Mouse (Mus musculus) gastrocnemius, adult 8-10 months (tissue): ENCODE measurements around the gene Lrrc45. TPM values are rescaled to one million over a fixed set of nuclear protein-coding genes. Genes with fewer than 3 reads are reported as not detected.
"Not testable (repeated sequence)": the region's sequence is repeated elsewhere in the genome, so short reads cannot be mapped to it uniquely, and the experiment has no call there.

Experiments used
- DNase-seq, 2 experiments: peaks; one replicate each; pipeline ENCODE4 v3.0.0; 2022; ENCODE audit warnings: low spot score in 2 of 2
- total RNA-seq, 4 experiments: library from RNA; stranded (reverse); gene quantifications; 2 replicates each; pipeline ENCODE4 v1.2.4; 2022

Gene Lrrc45
- total RNA-seq, 4 experiments from 2014 or later: 1.8 to 4.4 (median 2.9) TPM

GRCm38 (mm10) chr11:120763121-120763999 is 49.6 kb downstream of the Lrrc45 start:
- DNase-seq: not testable (repeated sequence)

GRCm38 (mm10) chr11:120767023-120767422 is 53.3 kb downstream of the Lrrc45 start:
- DNase-seq: not testable (repeated sequence)

GRCm38 (mm10) chr11:120768206-120768605 is 54.5 kb downstream of the Lrrc45 start:
- no peak for DNase-seq

Other genes with a start within 250 kb of the Lrrc45 start
- gene Arl16, start 246.3 kb upstream of the Lrrc45 start, total RNA-seq: 1 to 10 TPM; 4.7 to 7.5 (median 6.2) TPM
- 100 to 1,000 TPM; 121 to 138 (median 132) TPM for gene Mrpl12, start 229.3 kb upstream of the Lrrc45 start, total RNA-seq
- 1 to 10 TPM; 1.9 to 5.0 (median 3.1) TPM for gene Slc25a10, start 222.1 kb upstream of the Lrrc45 start, total RNA-seq
- under 1 TPM in 1 of 4 experiments, not detected in 3; 0.29 TPM for gene Gcgr, start 183.2 kb upstream of the Lrrc45 start, total RNA-seq
- gene Mcrip1, start 164.2 kb upstream of the Lrrc45 start, total RNA-seq: 10 to 100 TPM; 18.6 to 20.5 (median 20.1) TPM
- gene Ppp1r27, start 162.8 kb upstream of the Lrrc45 start, total RNA-seq: 100 to 1,000 TPM; 157 to 382 (median 178) TPM
- 100 to 1,000 TPM; 162 to 245 (median 209) TPM for gene P4hb, start 140.7 kb upstream of the Lrrc45 start, total RNA-seq
- 10 to 100 TPM; 74.3 to 86.2 (median 80.7) TPM for gene Arhgdia, start 132.3 kb upstream of the Lrrc45 start, total RNA-seq
- gene Alyref, start 115.6 kb upstream of the Lrrc45 start, total RNA-seq: 10 to 100 TPM; 20.1 to 40.8 (median 35.8) TPM
- gene Anapc11, start 115.5 kb upstream of the Lrrc45 start, total RNA-seq: 10 to 100 TPM; 42.5 to 54.1 (median 49.7) TPM
- not detected for gene Npb, start 105.4 kb upstream of the Lrrc45 start, total RNA-seq
- 10 to 100 TPM; 20.0 to 26.8 (median 26.0) TPM for gene Pcyt2, start 96.0 kb upstream of the Lrrc45 start, total RNA-seq
- gene Sirt7, start 88.7 kb upstream of the Lrrc45 start, total RNA-seq: 1 to 10 TPM; 2.6 to 4.5 (median 3.8) TPM
- 10 to 100 TPM; 49.5 to 63.3 (median 59.3) TPM for gene Mafg, start 80.3 kb upstream of the Lrrc45 start, total RNA-seq
- gene Pycr1, start 70.2 kb upstream of the Lrrc45 start, total RNA-seq: 1 to 10 TPM; 3.7 to 5.3 (median 4.8) TPM
- 100 to 1,000 TPM; 112 to 153 (median 132) TPM for gene Myadml2, start 65.8 kb upstream of the Lrrc45 start, total RNA-seq
- gene Notum, start 52.8 kb upstream of the Lrrc45 start, total RNA-seq: under 1 TPM in 1 of 4 experiments, not detected in 3; 0.22 TPM
- 10 to 100 TPM; 32.2 to 39.8 (median 35.2) TPM for gene Aspscr1, start 41.0 kb upstream of the Lrrc45 start, total RNA-seq
- 10 to 100 TPM; 26.1 to 31.0 (median 27.3) TPM for gene Cenpx, start 187 bp upstream of the Lrrc45 start, total RNA-seq
- 1 to 10 TPM in 2 of 4 experiments, under 1 TPM in 2; 0.75 to 1.2 (median 0.89) TPM for gene Rac3, start 7.5 kb downstream of the Lrrc45 start, total RNA-seq
- 1 to 10 TPM; 7.9 to 9.8 (median 8.7) TPM for gene Dcxr, start 13.4 kb downstream of the Lrrc45 start, total RNA-seq
- gene Cbr2, start 18.2 kb downstream of the Lrrc45 start, total RNA-seq: 10 to 100 TPM in 2 of 4 experiments, 1 to 10 TPM in 2; 6.1 to 30.8 (median 10.4) TPM
- gene Hmga1b, start 48.9 kb downstream of the Lrrc45 start, total RNA-seq: 10 to 100 TPM; 14.8 to 40.9 (median 19.1) TPM
- 10 to 100 TPM; 10.8 to 13.6 (median 13.1) TPM for gene Rfng, start 70.3 kb downstream of the Lrrc45 start, total RNA-seq
- gene Gps1, start 70.3 kb downstream of the Lrrc45 start, total RNA-seq: 10 to 100 TPM; 65.4 to 71.6 (median 69.3) TPM
- 10 to 100 TPM; 29.0 to 36.8 (median 35.0) TPM for gene Dus1l, start 82.5 kb downstream of the Lrrc45 start, total RNA-seq
- 10 to 100 TPM in 2 of 4 experiments, 1 to 10 TPM in 2; 8.4 to 12.2 (median 9.4) TPM for gene Fasn, start 110.6 kb downstream of the Lrrc45 start, total RNA-seq
- 1 to 10 TPM; 2.3 to 5.4 (median 3.6) TPM for gene Ccdc57, start 218.9 kb downstream of the Lrrc45 start, total RNA-seq
- 100 to 1,000 TPM; 268 to 367 (median 304) TPM for gene Slc16a3, start 234.6 kb downstream of the Lrrc45 start, total RNA-seq